Comparison of ENCODE assay signal across 8 mouse cellular contexts in the genomic region with DNA sequence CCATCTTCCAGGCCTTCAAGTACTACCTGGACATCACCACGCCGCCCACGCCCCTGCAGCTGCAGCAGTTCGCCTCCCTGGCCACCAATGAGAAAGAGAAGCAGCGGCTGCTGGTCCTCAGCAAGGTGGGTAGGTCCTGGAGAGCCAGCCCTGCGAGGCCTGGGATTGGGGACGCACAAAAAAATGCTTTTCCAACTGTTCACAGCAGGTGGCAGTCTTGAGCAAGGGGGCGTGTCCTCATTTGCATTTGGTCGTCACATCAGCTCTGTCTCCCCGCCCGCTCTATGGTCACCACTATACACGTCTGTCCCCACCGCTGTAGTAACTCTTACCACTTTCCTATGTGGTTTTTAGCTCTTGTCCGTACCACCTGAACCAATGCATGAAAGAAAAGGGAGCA. TPM values are rescaled to one million over a fixed set of nuclear protein-coding genes. Genes with fewer than 3 reads are reported as not detected.
DNase-seq lines count a peak whose midpoint lies in the region; ATAC-seq and TF ChIP-seq lines count a peak whose summit lies in the region.

No protein-coding gene starts in this region.

- peak; percentile 61 for TF ChIP-seq CTCF in left cerebral cortex, adult 2 months (IDR thresholded peaks at IDR 0.05)
- peak; percentile 76 for TF ChIP-seq CTCF in forebrain, postnatal 0 days (IDR thresholded peaks at IDR 0.05; ENCODE audit: low read depth)
- TF ChIP-seq CTCF in stomach, postnatal 0 days (IDR thresholded peaks at IDR 0.05; ENCODE audit: low read depth) = peak; percentile 89

- H3K27me3 ChIP-seq in forebrain, postnatal 0 days (ENCODE audit: insufficient read depth, low read length) = no peaks in the 10 kb centered on the region
- no peaks in the 10 kb centered on the region for H3K27me3 ChIP-seq in hindbrain, embryonic 15.5 days
- no peaks in the 10 kb centered on the region for H3K27me3 ChIP-seq in limb, embryonic 15.5 days
- no peaks in the 10 kb centered on the region for H3K27me3 ChIP-seq in midbrain, embryonic 15.5 days (replicated peaks)
- no peaks in the 10 kb centered on the region for H3K27me3 ChIP-seq in stomach, postnatal 0 days (ENCODE audit: control insufficient read depth, insufficient read depth, low read length)

- no peaks in the 10 kb centered on the region for H3K36me3 ChIP-seq in forebrain, postnatal 0 days (ENCODE audit: insufficient read depth)
- H3K36me3 ChIP-seq in hindbrain, embryonic 15.5 days = no peaks in the 10 kb centered on the region
- H3K36me3 ChIP-seq in limb, embryonic 15.5 days = no peaks in the 10 kb centered on the region
- H3K36me3 ChIP-seq in midbrain, embryonic 15.5 days (replicated peaks) = no peaks in the 10 kb centered on the region
- H3K36me3 ChIP-seq in stomach, postnatal 0 days (ENCODE audit: control insufficient read depth, insufficient read depth, low read length) = no peaks in the 10 kb centered on the region

- H3K4me3 ChIP-seq in left cerebral cortex, adult 2 months = no peak overlapping the region
- H3K4me3 ChIP-seq in forebrain, postnatal 0 days (ENCODE audit: low read depth, low read length) = no peak overlapping the region
- no peak overlapping the region for H3K4me3 ChIP-seq in hindbrain, embryonic 15.5 days
- H3K4me3 ChIP-seq in limb, embryonic 15.5 days = peak overlapping the region; percentile 26
- no peak overlapping the region for H3K4me3 ChIP-seq in midbrain, embryonic 15.5 days
- peak overlapping the region; percentile 22; the same call in 1 of the 2 replicates for H3K4me3 ChIP-seq in stomach, postnatal 0 days (ENCODE audit: low read depth, low read length)

- no peaks in the 10 kb centered on the region; the same call in 1 of the 2 replicates for H3K4me1 ChIP-seq in forebrain, postnatal 0 days (ENCODE audit: insufficient read depth)
- H3K4me1 ChIP-seq in hindbrain, embryonic 15.5 days (replicated peaks) = no peaks in the 10 kb centered on the region
- no peaks in the 10 kb centered on the region for H3K4me1 ChIP-seq in limb, embryonic 15.5 days
- no peaks in the 10 kb centered on the region for H3K4me1 ChIP-seq in midbrain, embryonic 15.5 days
- H3K4me1 ChIP-seq in stomach, postnatal 0 days (replicated peaks; ENCODE audit: control insufficient read depth, insufficient read depth) = no peaks in the 10 kb centered on the region

- no peaks in the 10 kb centered on the region for H3K9me3 ChIP-seq in forebrain, postnatal 0 days (ENCODE audit: low read length)
- H3K9me3 ChIP-seq in hindbrain, embryonic 15.5 days = no peaks in the 10 kb centered on the region
- no peaks in the 10 kb centered on the region for H3K9me3 ChIP-seq in limb, embryonic 15.5 days
- no peaks in the 10 kb centered on the region for H3K9me3 ChIP-seq in midbrain, embryonic 15.5 days
- H3K9me3 ChIP-seq in stomach, postnatal 0 days (ENCODE audit: control insufficient read depth, low read length) = no peaks in the 10 kb centered on the region

- peak overlapping the region; percentile 26; the same call in 1 of the 2 replicates for H3K4me2 ChIP-seq in forebrain, postnatal 0 days (ENCODE audit: low read depth)
- H3K4me2 ChIP-seq in hindbrain, embryonic 15.5 days = peak overlapping the region; percentile 40
- peak overlapping the region; percentile 47 for H3K4me2 ChIP-seq in limb, embryonic 15.5 days
- H3K4me2 ChIP-seq in midbrain, embryonic 15.5 days = peak overlapping the region; percentile 24; the same call in 1 of the 2 replicates
- H3K4me2 ChIP-seq in stomach, postnatal 0 days (replicated peaks; ENCODE audit: low read depth) = peak overlapping the region; percentile 54

- no peak overlapping the region for H3K9ac ChIP-seq in forebrain, postnatal 0 days
- H3K9ac ChIP-seq in hindbrain, embryonic 15.5 days = no peak overlapping the region
- H3K9ac ChIP-seq in limb, embryonic 15.5 days = no peak overlapping the region
- no peak overlapping the region for H3K9ac ChIP-seq in midbrain, embryonic 15.5 days
- no peak overlapping the region for H3K9ac ChIP-seq in stomach, postnatal 0 days (ENCODE audit: low read length)

- 0 out of 2 replicates have a peak, but pooled peaks have one; percentile 8 for ATAC-seq in forebrain, postnatal 0 days
- no peak for ATAC-seq in hindbrain, embryonic 15.5 days (ENCODE audit: low FRiP score, low read depth)
- 0 out of 2 replicates have a peak, but pooled peaks have one; percentile 6 for ATAC-seq in limb, embryonic 15.5 days (ENCODE audit: insufficient number of reproducible peaks, low FRiP score, low TSS enrichment, low read depth)
- ATAC-seq in midbrain, embryonic 15.5 days (replicated peaks) = no peak
- ATAC-seq in stomach, postnatal 0 days (ENCODE audit: low FRiP score, low TSS enrichment) = peak; percentile 64

- WGBS in forebrain, postnatal 0 days = 17% methylated on average over 14 of the region's 14 CpGs
- 20% methylated on average over 14 of the region's 14 CpGs for WGBS in hindbrain, embryonic 15.5 days
- WGBS in limb, embryonic 15.5 days = 16% methylated on average over 14 of the region's 14 CpGs
- 17% methylated on average over 14 of the region's 14 CpGs for WGBS in midbrain, embryonic 15.5 days
- 19% methylated on average over 14 of the region's 14 CpGs for WGBS in stomach, postnatal 0 days

- DNase-seq in left cerebral cortex, adult 2 months (ENCODE audit: extremely low spot score in 1 of 2, low spot score in 2 of 2) = no peak
- no peak for DNase-seq in left cerebral cortex, adult 8-10 months (ENCODE audit: low spot score in 2 of 2)
- peak; percentile 40 for DNase-seq in brain, adult 2 months (ENCODE audit: low read depth, low spot score)
- peak; percentile 74 for DNase-seq in forebrain, postnatal 0 days
- DNase-seq in stomach, postnatal 0 days (ENCODE audit: low spot score) = peak; percentile 88

- intact Hi-C loops in left cerebral cortex, adult 2 months (cut with DNase I) = no loop called here

- no peak overlapping the region for H3K27ac ChIP-seq in left cerebral cortex, adult 2 months
- H3K27ac ChIP-seq in forebrain, postnatal 0 days (ENCODE audit: low read depth, low read length) = no peak overlapping the region
- H3K27ac ChIP-seq in hindbrain, embryonic 15.5 days (replicated peaks) = no peak overlapping the region
- no peak overlapping the region for H3K27ac ChIP-seq in limb, embryonic 15.5 days
- H3K27ac ChIP-seq in midbrain, embryonic 15.5 days = no peak overlapping the region
- no peak overlapping the region for H3K27ac ChIP-seq in stomach, postnatal 0 days (replicated peaks)

- TF ChIP-seq EP300 in stomach, postnatal 0 days (optimal IDR thresholded peaks at IDR 0.05) = no peak

RNA-seq across cellular contexts. Expression of a gene that starts 38.3 kb away (rescaled TPM):
- total RNA-seq in left cerebral cortex, adult 2 months (2021) = 100 to 1,000 TPM; 110 to 111 TPM
- 100 to 1,000 TPM; 115 to 125 (median 123) TPM for total RNA-seq in left cerebral cortex, adult 8-10 months (2022)
- total RNA-seq in forebrain, postnatal 0 days (2014; rRNA removed) = 176 and 197 TPM in 2 replicates
- 150 and 161 TPM in 2 replicates for polyA plus RNA-seq in forebrain, postnatal 0 days (2015; fragmentation: Nextera tagmentation; extraction: Ambion mirVana)
- polyA plus RNA-seq in hindbrain, embryonic 15.5 days (2015; fragmentation: Nextera tagmentation; extraction: Ambion mirVana) = 148 and 159 TPM in 2 replicates
- 48.5 and 49.2 TPM in 2 replicates for polyA plus RNA-seq in limb, embryonic 15.5 days (2015; fragmentation: Nextera tagmentation; extraction: Ambion mirVana)
- polyA plus RNA-seq in midbrain, embryonic 15.5 days (2015; fragmentation: Nextera tagmentation; extraction: Ambion mirVana) = 179 and 183 TPM in 2 replicates
- polyA plus RNA-seq in stomach, postnatal 0 days (2015; fragmentation: Nextera tagmentation; extraction: Ambion mirVana) = 19.2 and 20.7 TPM in 2 replicates

Comparison
In these comparisons a context has a peak if more than half of its experiments do, and no peak if none do; other contexts are left out.
1. DNase-seq: peak in brain, adult 2 months (single experiment), forebrain, postnatal 0 days (single experiment) and stomach, postnatal 0 days (single experiment); none in left cerebral cortex, adult 2 months (0 of 2) and left cerebral cortex, adult 8-10 months (0 of 2).
2. H3K4me3 ChIP-seq: peak in limb, embryonic 15.5 days (single experiment) and stomach, postnatal 0 days (single experiment); none in left cerebral cortex, adult 2 months (single experiment), forebrain, postnatal 0 days (single experiment), hindbrain, embryonic 15.5 days (single experiment) and midbrain, embryonic 15.5 days (single experiment).
3. ATAC-seq: peak in forebrain, postnatal 0 days (single experiment), limb, embryonic 15.5 days (single experiment) and stomach, postnatal 0 days (single experiment); none in hindbrain, embryonic 15.5 days (single experiment) and midbrain, embryonic 15.5 days (single experiment).
4. Peak in every context shown above with its lines, with median percentiles within 50 percentile points of each other: CTCF ChIP-seq and H3K4me2 ChIP-seq.